Mouse (Mus musculus): Measurements from ENCODE around the gene Cabp4. TPM values are rescaled to one million over a fixed set of nuclear protein-coding genes. Genes with fewer than 3 reads are reported as not detected.

Cabp4 gene
- total and polyA plus RNA-seq, 3 experiments, result 2.8 to 11.8 (median 6.4) TPM

- Histone ChIP-seq H3K36me3 (replicated peaks in 1 of 2; ENCODE audit: control insufficient read depth in 1 of 2, insufficient read depth in 1 of 2, low read length in 1 of 2) (peaks cover 37 to 57% of the 10 kb centered on the region in 2 experiments), H3K79me2 (replicated peaks; ENCODE audit: control insufficient read depth, extremely low read depth, insufficient read depth, poor library complexity, severe bottlenecking) (0 out of 2 replicates have a peak, but pooled peaks cover 2% of the 10 kb centered on the region), H3K4me1 (ENCODE audit: control insufficient read depth in 1 of 2, insufficient read depth in 2 of 2) (peaks cover 20 to 73% of the 10 kb centered on the region in 2 experiments), H3K27me3 (replicated peaks) (no peaks in the 10 kb centered on the region), H3K27ac (ENCODE audit: insufficient read depth, low read depth) (no peak overlapping the region), H3K4me3 (replicated peaks in 1 of 3; ENCODE audit: low read depth in 2 of 3, low read length in 2 of 3, poor library complexity in 1 of 3) (no peak overlapping the region), H3K4me2 (ENCODE audit: insufficient read depth, low read depth, poor library complexity, severe bottlenecking) (no peak overlapping the region), H3K9ac (ENCODE audit: insufficient read depth, low read depth) (no peak overlapping the region), H3K9me3 (replicated peaks; ENCODE audit: low read length) (no peaks in the 10 kb centered on the region)
- no peak for TF ChIP-seq MXI1 (IDR thresholded peaks at IDR 0.05; ENCODE audit: low read depth, low read length)
- TF ChIP-seq MAFK (IDR thresholded peaks at IDR 0.05; ENCODE audit: insufficient replicate concordance, low read length), result no peak
- no peak for TF ChIP-seq IRF4 (IDR thresholded peaks at IDR 0.05; ENCODE audit: low read depth, low read length)
- no peak for TF ChIP-seq NRF1 (IDR thresholded peaks at IDR 0.05; ENCODE audit: low read depth, low read length)
- no peak for TF ChIP-seq RCOR1 (conservative IDR thresholded peaks at IDR 0.05; ENCODE audit: low read depth, low read length)
- no peak for DNase-seq (ENCODE audit: extremely low read depth)
- dilution Hi-C loops (cut with MboI; ENCODE audit: extremely low pct_ligation_motif_present, extremely low pct_unique_long_range_greater_than_20kb, low sequenced_read_pairs) (no loop called here), in situ Hi-C loops (cut with MboI; ENCODE audit: low pct_ligation_motif_present, low pct_unique_long_range_greater_than_20kb, low sequenced_read_pairs) (no loop called here)
These were observed 25.5 kb downstream of the Cabp4 start for GRCm38 (mm10) chr19:4118350-4118749.

GRCm38 (mm10) chr19:4117006-4117405 lies 26.8 kb downstream of the Cabp4 start:
- dilution Hi-C loops (cut with MboI; ENCODE audit: extremely low pct_ligation_motif_present, extremely low pct_unique_long_range_greater_than_20kb, low sequenced_read_pairs) (no loop called here), in situ Hi-C loops (cut with MboI; ENCODE audit: low pct_ligation_motif_present, low pct_unique_long_range_greater_than_20kb, low sequenced_read_pairs) (no loop called here)
- Histone ChIP-seq H3K79me2 (replicated peaks; ENCODE audit: control insufficient read depth, extremely low read depth, insufficient read depth, poor library complexity, severe bottlenecking) (0 out of 2 replicates have a peak, but pooled peaks cover 2% of the 10 kb centered on the region), H3K4me1 (ENCODE audit: control insufficient read depth in 1 of 2, insufficient read depth in 2 of 2) (peaks cover 24 to 73% of the 10 kb centered on the region in 2 experiments), H3K4me3 (replicated peaks in 1 of 3; ENCODE audit: low read depth in 2 of 3, low read length in 2 of 3, poor library complexity in 1 of 3) (no peak overlapping the region), H3K9me3 (replicated peaks; ENCODE audit: low read length) (no peaks in the 10 kb centered on the region), H3K27ac (ENCODE audit: insufficient read depth, low read depth) (no peak overlapping the region), H3K36me3 (replicated peaks in 1 of 2; ENCODE audit: control insufficient read depth in 1 of 2, insufficient read depth in 1 of 2, low read length in 1 of 2) (peaks cover 51 to 70% of the 10 kb centered on the region in 2 experiments), H3K4me2 (ENCODE audit: insufficient read depth, low read depth, poor library complexity, severe bottlenecking) (no peak overlapping the region), H3K27me3 (replicated peaks) (no peaks in the 10 kb centered on the region), H3K9ac (ENCODE audit: insufficient read depth, low read depth) (no peak overlapping the region)
- no peak for DNase-seq (ENCODE audit: extremely low read depth)
- TF ChIP-seq POLR2A (IDR thresholded peaks at IDR 0.05; ENCODE audit: low read depth, low read length) (no peak), HCFC1 (IDR thresholded peaks at IDR 0.05; ENCODE audit: low read depth, low read length) (no peak), ZMIZ1 (IDR thresholded peaks at IDR 0.05; ENCODE audit: low read depth, low read length) (no peak), ZC3H11A (IDR thresholded peaks at IDR 0.05; ENCODE audit: low read depth, low read length) (no peak), ZNF384 (IDR thresholded peaks at IDR 0.05; ENCODE audit: low read depth, low read length) (no peak), SIN3A (IDR thresholded peaks at IDR 0.05; ENCODE audit: low read length) (no peak), MEF2A (IDR thresholded peaks at IDR 0.05; ENCODE audit: borderline replicate concordance, low read depth, low read length) (no peak), NELFE (IDR thresholded peaks at IDR 0.05; ENCODE audit: low read depth, low read length) (no peak), MAFK (IDR thresholded peaks at IDR 0.05; ENCODE audit: insufficient replicate concordance, low read length) (no peak), MXI1 (IDR thresholded peaks at IDR 0.05; ENCODE audit: low read depth, low read length) (no peak), PAX5 (IDR thresholded peaks at IDR 0.05; ENCODE audit: low read length) (no peak), CHD2 (IDR thresholded peaks at IDR 0.05; ENCODE audit: low read length) (no peak), CHD1 (IDR thresholded peaks at IDR 0.05; ENCODE audit: low read depth, low read length) (no peak), POLR2AphosphoS2 (IDR thresholded peaks at IDR 0.05; ENCODE audit: low read depth, low read length) (no peak), CTCF (conservative IDR thresholded peaks at IDR 0.05 in 1 of 2, IDR thresholded peaks at IDR 0.05 in 1 of 2; ENCODE audit: low read depth in 2 of 2, low read length in 2 of 2) (no peak), MYC (IDR thresholded peaks at IDR 0.05; ENCODE audit: low read depth, low read length) (no peak), NRF1 (IDR thresholded peaks at IDR 0.05; ENCODE audit: low read depth, low read length) (no peak)

All from CH12.LX (cell line).